Mouse (Mus musculus): ENCODE measurements around the gene Tpx2.

GRCm38 (mm10) chr2:152828011-152828370, 19.8 kb upstream of the Tpx2 start:
- no peak for TF ChIP-seq CTCF (conservative IDR thresholded peaks at IDR 0.05; ENCODE audit: low read length)
- TF ChIP-seq NANOG (IDR thresholded peaks at IDR 0.05; ENCODE audit: borderline replicate concordance, low read length): no peak
- TF ChIP-seq POU5F1 (IDR thresholded peaks at IDR 0.05; ENCODE audit: borderline replicate concordance, low read length): no peak

Data from E14TG2a.4 (cell line).